Comparison of ENCODE assay signal across 16 mouse cellular contexts in the genomic region with DNA sequence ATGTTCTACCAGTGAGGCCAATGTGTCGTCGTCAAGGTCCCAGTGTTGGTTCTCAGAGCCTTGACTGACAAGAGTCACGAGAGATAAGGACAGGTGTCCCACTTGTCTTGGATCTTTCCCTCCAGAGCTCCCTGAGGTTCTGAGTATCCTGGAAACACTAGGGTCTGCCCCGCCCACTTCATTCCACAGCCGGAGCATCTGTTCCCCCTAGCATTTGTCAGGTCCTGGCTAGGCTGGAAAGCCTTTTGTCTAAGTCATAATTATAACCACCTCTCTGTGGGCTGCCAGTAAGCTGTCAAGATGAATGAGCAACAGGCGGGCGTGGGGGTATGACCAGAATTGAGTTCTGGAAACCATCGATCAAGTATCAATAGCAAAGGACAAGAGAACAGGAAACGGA. TPM values are rescaled to one million over a fixed set of nuclear protein-coding genes. Genes with fewer than 3 reads are reported as not detected.
A peak's percentile ranks its signal among the peaks of the same experiment; 100 is the strongest.
DNase-seq lines count a peak whose midpoint lies in the region; ATAC-seq lines count a peak whose summit lies in the region.
"Had no signal": no experiment of that assay in that cellular context is flagged by ENCODE, and none has a peak within 500 bp of the region (broad histone marks: within the 10 kb centered on the region; RNA-seq: fewer than 3 reads in every experiment).

No protein-coding gene starts in this region.

- peaks cover 4% of the 10 kb centered on the region for H3K4me1 ChIP-seq in limb, embryonic 13.5 days
- peaks cover 16% of the 10 kb centered on the region for H3K4me1 ChIP-seq in limb, embryonic 10.5 days
- H3K4me1 ChIP-seq in embryonic facial prominence, embryonic 15.5 days = peaks cover 43% of the 10 kb centered on the region
- H3K4me1 ChIP-seq in midbrain, embryonic 14.5 days (ENCODE audit: control insufficient read depth, insufficient read depth, low read length) = no peaks in the 10 kb centered on the region

- peaks cover 27% of the 10 kb centered on the region for H3K27me3 ChIP-seq in limb, embryonic 13.5 days
- H3K27me3 ChIP-seq in limb, embryonic 10.5 days (ENCODE audit: low read depth, poor library complexity, severe bottlenecking) = peaks cover 33% of the 10 kb centered on the region
- no peaks in the 10 kb centered on the region; the same call in 1 of the 2 replicates for H3K27me3 ChIP-seq in embryonic facial prominence, embryonic 15.5 days
- H3K27me3 ChIP-seq in midbrain, embryonic 14.5 days (ENCODE audit: control insufficient read depth, insufficient read depth, low read length) = peaks cover 13% of the 10 kb centered on the region; the same call in 1 of the 2 replicates

- DNase-seq in limb, embryonic 10.5 days (ENCODE audit: low spot score) = no peak
- peak; percentile 77 for DNase-seq in Muller cell, postnatal 12 days (ENCODE audit: inconsistent ontology term)
- peak; percentile 24 for DNase-seq in retina, embryonic 14.5 days (ENCODE audit: low spot score)
- no peak for DNase-seq in midbrain, embryonic 14.5 days
- no peak for DNase-seq in adrenal gland, adult 2 months
- DNase-seq: cerebellum, adult 8-10 months; kidney, adult 2 months; kidney, postnatal 25 days; layer of hippocampus, adult 9-11 months; lung, adult 2 months; lung, postnatal 4 days; thymus, adult 18-20 months had no signal

- H3K9me3 ChIP-seq in limb, embryonic 13.5 days = no peaks in the 10 kb centered on the region
- no peaks in the 10 kb centered on the region for H3K9me3 ChIP-seq in limb, embryonic 10.5 days (replicated peaks)
- no peaks in the 10 kb centered on the region for H3K9me3 ChIP-seq in embryonic facial prominence, embryonic 15.5 days (replicated peaks)
- no peaks in the 10 kb centered on the region for H3K9me3 ChIP-seq in midbrain, embryonic 14.5 days (ENCODE audit: control insufficient read depth, low read length)
- H3K9me3 ChIP-seq: midbrain, embryonic 12.5 days had no signal

- H3K4me2 ChIP-seq in limb, embryonic 13.5 days (replicated peaks) = no peak overlapping the region
- 0 out of 2 replicates have a peak overlapping the region, but pooled peaks have one; percentile 8 for H3K4me2 ChIP-seq in embryonic facial prominence, embryonic 15.5 days (replicated peaks)
- no peak overlapping the region for H3K4me2 ChIP-seq in midbrain, embryonic 14.5 days (ENCODE audit: low read length)
- H3K4me2 ChIP-seq: midbrain, embryonic 12.5 days had no signal

- no peaks in the 10 kb centered on the region for H3K36me3 ChIP-seq in limb, embryonic 13.5 days
- H3K36me3 ChIP-seq in limb, embryonic 10.5 days = no peaks in the 10 kb centered on the region
- H3K36me3 ChIP-seq in embryonic facial prominence, embryonic 15.5 days = no peaks in the 10 kb centered on the region
- no peaks in the 10 kb centered on the region for H3K36me3 ChIP-seq in midbrain, embryonic 14.5 days (ENCODE audit: control insufficient read depth, insufficient read depth, low read length)
- H3K36me3 ChIP-seq: midbrain, embryonic 12.5 days had no signal

- ATAC-seq in limb, embryonic 13.5 days (ENCODE audit: low FRiP score, low read depth) = peak; percentile 62
- ATAC-seq in embryonic facial prominence, embryonic 15.5 days (ENCODE audit: insufficient number of reproducible peaks, low FRiP score, low TSS enrichment, low read depth) = no peak
- ATAC-seq in midbrain, embryonic 14.5 days (ENCODE audit: low FRiP score, low TSS enrichment) = no peak
- ATAC-seq: hindbrain, postnatal 0 days had no signal

- H3K4me3 ChIP-seq in limb, embryonic 13.5 days = no peak overlapping the region
- H3K4me3 ChIP-seq in limb, embryonic 10.5 days = no peak overlapping the region
- H3K4me3 ChIP-seq in embryonic facial prominence, embryonic 15.5 days (replicated peaks) = no peak overlapping the region
- H3K4me3 ChIP-seq in midbrain, embryonic 14.5 days (replicated peaks; ENCODE audit: low read depth, low read length) = no peak overlapping the region
- H3K4me3 ChIP-seq: midbrain, embryonic 12.5 days had no signal

- no peak overlapping the region; the same call in 1 of the 2 replicates for H3K27ac ChIP-seq in limb, embryonic 13.5 days
- no peak overlapping the region for H3K27ac ChIP-seq in limb, embryonic 10.5 days
- H3K27ac ChIP-seq in embryonic facial prominence, embryonic 15.5 days (replicated peaks) = peak overlapping the region; percentile 65; the same call in 1 of the 2 replicates
- no peak overlapping the region for H3K27ac ChIP-seq in midbrain, embryonic 14.5 days (replicated peaks; ENCODE audit: low read depth, low read length)
- H3K27ac ChIP-seq: hindbrain, postnatal 0 days; midbrain, embryonic 12.5 days had no signal

- 48% methylated on average over 9 of the region's 9 CpGs for WGBS in limb, embryonic 13.5 days
- WGBS in limb, embryonic 10.5 days = 55% methylated on average over 9 of the region's 9 CpGs
- WGBS in embryonic facial prominence, embryonic 15.5 days = 33% methylated on average over 9 of the region's 9 CpGs
- WGBS in midbrain, embryonic 14.5 days = 48% methylated on average over 9 of the region's 9 CpGs

- no peak overlapping the region for H3K9ac ChIP-seq in limb, embryonic 13.5 days
- H3K9ac ChIP-seq in embryonic facial prominence, embryonic 15.5 days = no peak overlapping the region
- no peak overlapping the region for H3K9ac ChIP-seq in midbrain, embryonic 14.5 days (replicated peaks; ENCODE audit: low read length)
- H3K9ac ChIP-seq: midbrain, embryonic 12.5 days had no signal

RNA-seq across cellular contexts. Expression of a gene that starts 6.5 kb away (rescaled TPM):
- polyA plus RNA-seq in limb, embryonic 13.5 days (2015; fragmentation: Nextera tagmentation; extraction: Ambion mirVana) = 1.4 and 1.6 TPM in 2 replicates
- 0.09 and 0.25 TPM in 2 replicates for polyA plus RNA-seq in limb, embryonic 10.5 days (2016; fragmentation: Nextera tagmentation; extraction: Ambion mirVana)
- 3.6 and 4.4 TPM in 2 replicates for polyA plus RNA-seq in embryonic facial prominence, embryonic 15.5 days (2015; fragmentation: Nextera tagmentation; extraction: Ambion mirVana)
- 0.04 TPM in 1 of 2 replicates, not detected in the other for polyA plus RNA-seq in midbrain, embryonic 14.5 days (2014; fragmentation: Nextera tagmentation; extraction: Ambion mirVana)
- total RNA-seq in adrenal gland, adult 2 months (2021) = 10 to 100 TPM in 1 of 2 experiments, 1 to 10 TPM in 1; 9.1 to 16.1 TPM
- 4.3 and 4.5 TPM in 2 replicates for polyA plus RNA-seq in adrenal gland, adult 2 months (2012; rRNA removed)

RNA-seq across cellular contexts. Expression of a gene that starts 29.3 kb away (rescaled TPM):
- polyA plus RNA-seq in limb, embryonic 13.5 days (2015; fragmentation: Nextera tagmentation; extraction: Ambion mirVana) = 146 and 148 TPM in 2 replicates
- polyA plus RNA-seq in limb, embryonic 10.5 days (2016; fragmentation: Nextera tagmentation; extraction: Ambion mirVana) = 215 and 255 TPM in 2 replicates
- 152 and 159 TPM in 2 replicates for polyA plus RNA-seq in embryonic facial prominence, embryonic 15.5 days (2015; fragmentation: Nextera tagmentation; extraction: Ambion mirVana)
- 171 and 175 TPM in 2 replicates for polyA plus RNA-seq in midbrain, embryonic 14.5 days (2014; fragmentation: Nextera tagmentation; extraction: Ambion mirVana)
- total RNA-seq in adrenal gland, adult 2 months (2021) = 100 to 1,000 TPM; 161 to 186 TPM
- 218 and 257 TPM in 2 replicates for polyA plus RNA-seq in adrenal gland, adult 2 months (2012; rRNA removed)

Comparison
In these comparisons a context has a peak if more than half of its experiments do, and no peak if none do; other contexts are left out.
1. DNase-seq: peak in Muller cell, postnatal 12 days (single experiment) and retina, embryonic 14.5 days (single experiment); none in limb, embryonic 10.5 days (single experiment), midbrain, embryonic 14.5 days (single experiment) and adrenal gland, adult 2 months (single experiment).